Mouse (Mus musculus) midbrain, embryonic 15.5 days (tissue): Measurements from ENCODE around the gene Bach2. TPM values are rescaled to one million over a fixed set of nuclear protein-coding genes. Genes with fewer than 3 reads are reported as not detected.

Source experiments
- ATAC-seq: fragments of 200-750 bp; cut with Nextera tagmentation; replicated peaks from 2 replicates; pipeline ENCODE4 v1.8.0; 2017; ENCODE audit warnings: moderate TSS enrichment
- H3K27ac ChIP-seq: fragments of 300-500 bp; sonication (generic); 2 replicates; pipeline ENCODE4 v1.5.1; 2015; ENCODE audit warnings: mild to moderate bottlenecking, inconsistent platforms
- H3K27me3 ChIP-seq: fragments of 300-500 bp; sonication (generic); replicated peaks from 2 replicates; pipeline ENCODE4 v1.6.1; 2015; ENCODE audit warnings: inconsistent platforms
- H3K36me3 ChIP-seq: fragments of 300-500 bp; sonication (generic); replicated peaks from 2 replicates; pipeline ENCODE4 v1.6.1; 2015; ENCODE audit warnings: inconsistent platforms
- H3K4me1 ChIP-seq: fragments of 300-500 bp; sonication (generic); 2 replicates; pipeline ENCODE4 v1.6.1; 2015; ENCODE audit warnings: inconsistent platforms
- H3K4me2 ChIP-seq: fragments of 300-500 bp; sonication (generic); 2 replicates; pipeline ENCODE4 v1.6.1; 2015; ENCODE audit warnings: inconsistent platforms, mild to moderate bottlenecking, moderate library complexity
- H3K4me3 ChIP-seq: fragments of 300-500 bp; sonication (generic); 2 replicates; pipeline ENCODE4 v1.5.1; 2015; ENCODE audit warnings: mild to moderate bottlenecking, inconsistent platforms
- H3K9ac ChIP-seq: fragments of 300-500 bp; sonication (generic); 2 replicates; pipeline ENCODE4 v1.6.1; 2015; ENCODE audit warnings: mild to moderate bottlenecking, inconsistent platforms
- H3K9me3 ChIP-seq: fragments of 300-500 bp; sonication (generic); 2 replicates; pipeline ENCODE4 v1.6.1; 2016; ENCODE audit warnings: inconsistent platforms
- WGBS: fragments of 180-500 bp; shearing (Covaris S2); methylation state at CpG from one replicate; pipeline ENCODE4 v1.1.7; 2015; ENCODE audit warnings: mixed read lengths; 5-methylcytosine and 5-hydroxymethylcytosine counted together
- polyA plus RNA-seq: library from polyadenylated mRNA; unstranded; fragments of >200 nt; fragmentation: Nextera tagmentation; extraction: Ambion mirVana; gene quantifications from 2 replicates; pipeline ENCODE4 v1.2.1, GENCODE M21; 2015

Bach2 gene
- polyA plus RNA-seq, 1 experiment from 2014 or later, result 22.3 TPM

GRCm38 (mm10) chr4:32481366-32482055, 242.9 kb downstream of the Bach2 start:
- WGBS, result 8% methylated on average over 18 of the region's 18 CpGs
- H3K4me1 ChIP-seq, result peaks cover 65% of the 10 kb centered on the region
- peak; percentile 40 for ATAC-seq
- H3K27ac ChIP-seq, result peak overlapping the region; percentile 70
- H3K27me3 ChIP-seq, result no peaks in the 10 kb centered on the region
- H3K36me3 ChIP-seq, result no peaks in the 10 kb centered on the region
- H3K4me3 ChIP-seq, result no peak overlapping the region
- H3K4me2 ChIP-seq, result peak overlapping the region; percentile 34
- 0 out of 2 replicates have a peak overlapping the region, but pooled peaks have one; percentile 4 for H3K9ac ChIP-seq
- H3K9me3 ChIP-seq, result no peaks in the 10 kb centered on the region

- Histone ChIP-seq H3K27ac (peak overlapping the region; percentile 70), H3K4me1 (peaks cover 72% of the 10 kb centered on the region), H3K9ac (no peak overlapping the region), H3K9me3 (no peaks in the 10 kb centered on the region), H3K4me2 (no peak overlapping the region), H3K4me3 (no peak overlapping the region), H3K36me3 (no peaks in the 10 kb centered on the region), H3K27me3 (no peaks in the 10 kb centered on the region)
- 47% methylated on average over 8 of the region's 8 CpGs for WGBS
- 0 out of 2 replicates have a peak, but pooled peaks have one; percentile 7 for ATAC-seq
Observed at GRCm38 (mm10) chr4:32482138-32482537, 243.5 kb downstream of the Bach2 start.

- Histone ChIP-seq H3K9ac (no peak overlapping the region), H3K27me3 (no peaks in the 10 kb centered on the region), H3K4me2 (no peak overlapping the region), H3K36me3 (no peaks in the 10 kb centered on the region), H3K9me3 (no peaks in the 10 kb centered on the region), H3K4me3 (no peak overlapping the region), H3K27ac (peak overlapping the region; percentile 70), H3K4me1 (peaks cover 72% of the 10 kb centered on the region)
- ATAC-seq, result no peak
- WGBS, result 8% methylated on average over 8 of the region's 8 CpGs
Observed at GRCm38 (mm10) chr4:32482936-32483335, 244.3 kb downstream of the Bach2 start.

GRCm38 (mm10) chr4:32485848-32486247, 247.2 kb downstream of the Bach2 start:
- Histone ChIP-seq H3K4me2 (no peak overlapping the region), H3K9me3 (no peaks in the 10 kb centered on the region), H3K9ac (no peak overlapping the region), H3K27me3 (no peaks in the 10 kb centered on the region), H3K27ac (no peak overlapping the region), H3K4me3 (no peak overlapping the region), H3K36me3 (no peaks in the 10 kb centered on the region), H3K4me1 (peaks cover 43% of the 10 kb centered on the region)
- ATAC-seq, result no peak
- WGBS, result 43% methylated on average over 5 of the region's 5 CpGs

GRCm38 (mm10) chr4:32486654-32487398, 248.2 kb downstream of the Bach2 start:
- ATAC-seq, result peak; percentile 38; the same call in 1 of the 2 replicates
- Histone ChIP-seq H3K4me2 (peak overlapping the region; percentile 43), H3K27me3 (no peaks in the 10 kb centered on the region), H3K27ac (peak overlapping the region; percentile 76), H3K9ac (peak overlapping the region; percentile 21; the same call in 1 of the 2 replicates), H3K36me3 (no peaks in the 10 kb centered on the region), H3K9me3 (no peaks in the 10 kb centered on the region), H3K4me1 (peaks cover 33% of the 10 kb centered on the region), H3K4me3 (no peak overlapping the region)
- WGBS, result 30% methylated on average over 17 of the region's 17 CpGs

- Histone ChIP-seq H3K9me3 (no peaks in the 10 kb centered on the region), H3K4me3 (no peak overlapping the region), H3K36me3 (no peaks in the 10 kb centered on the region), H3K27me3 (no peaks in the 10 kb centered on the region), H3K4me2 (no peak overlapping the region), H3K4me1 (peaks cover 17% of the 10 kb centered on the region), H3K27ac (no peak overlapping the region), H3K9ac (no peak overlapping the region)
- no peak for ATAC-seq
- 83% methylated on average over 1 of the region's 1 CpGs for WGBS
Observed at GRCm38 (mm10) chr4:32489186-32489585, 250.6 kb downstream of the Bach2 start.

- ATAC-seq, result no peak
- 0 out of 2 replicates have a peak, but pooled peaks cover 3% of the 10 kb centered on the region for H3K9me3 ChIP-seq
- WGBS, result 82% methylated on average over 8 of the region's 8 CpGs
- H3K4me1 ChIP-seq, result peaks cover 14% of the 10 kb centered on the region
- no peak overlapping the region for H3K4me3 ChIP-seq
- no peak overlapping the region for H3K9ac ChIP-seq
- no peak overlapping the region for H3K27ac ChIP-seq
- H3K36me3 ChIP-seq, result no peaks in the 10 kb centered on the region
- no peak overlapping the region for H3K4me2 ChIP-seq
- no peaks in the 10 kb centered on the region for H3K27me3 ChIP-seq
Observed at GRCm38 (mm10) chr4:32491176-32491575, 252.6 kb downstream of the Bach2 start.

- Histone ChIP-seq H3K4me3 (no peak overlapping the region), H3K9me3 (0 out of 2 replicates have a peak, but pooled peaks cover 3% of the 10 kb centered on the region), H3K4me2 (no peak overlapping the region), H3K9ac (no peak overlapping the region), H3K36me3 (no peaks in the 10 kb centered on the region), H3K27ac (no peak overlapping the region), H3K4me1 (no peaks in the 10 kb centered on the region), H3K27me3 (no peaks in the 10 kb centered on the region)
- WGBS, result 86% methylated on average over 7 of the region's 7 CpGs
- ATAC-seq, result 0 out of 2 replicates have a peak, but pooled peaks have one; percentile 17
Observed at GRCm38 (mm10) chr4:32492834-32493233, 254.2 kb downstream of the Bach2 start.

GRCm38 (mm10) chr4:32501780-32502179, 263.2 kb downstream of the Bach2 start:
- no peak overlapping the region for H3K4me2 ChIP-seq
- H3K27ac ChIP-seq, result no peak overlapping the region
- no peaks in the 10 kb centered on the region for H3K4me1 ChIP-seq
- no peak for ATAC-seq
- no peak overlapping the region for H3K9ac ChIP-seq
- WGBS, result 94% methylated on average over 8 of the region's 8 CpGs
- H3K36me3 ChIP-seq, result no peaks in the 10 kb centered on the region
- H3K9me3 ChIP-seq, result no peaks in the 10 kb centered on the region
- H3K4me3 ChIP-seq, result no peak overlapping the region
- no peaks in the 10 kb centered on the region for H3K27me3 ChIP-seq

GRCm38 (mm10) chr4:32502181-32502580, 263.6 kb downstream of the Bach2 start:
- H3K9ac ChIP-seq, result no peak overlapping the region
- no peaks in the 10 kb centered on the region for H3K9me3 ChIP-seq
- H3K36me3 ChIP-seq, result no peaks in the 10 kb centered on the region
- no peak overlapping the region for H3K27ac ChIP-seq
- H3K4me3 ChIP-seq, result no peak overlapping the region
- no peak for ATAC-seq
- H3K4me2 ChIP-seq, result no peak overlapping the region
- H3K27me3 ChIP-seq, result no peaks in the 10 kb centered on the region
- H3K4me1 ChIP-seq, result no peaks in the 10 kb centered on the region
- 85% methylated on average over 4 of the region's 4 CpGs for WGBS

- H3K27me3 ChIP-seq, result no peaks in the 10 kb centered on the region
- no peak overlapping the region for H3K4me2 ChIP-seq
- H3K9me3 ChIP-seq, result no peaks in the 10 kb centered on the region
- H3K4me3 ChIP-seq, result no peak overlapping the region
- H3K4me1 ChIP-seq, result peaks cover 19% of the 10 kb centered on the region
- 91% methylated on average over 11 of the region's 11 CpGs for WGBS
- ATAC-seq, result no peak
- no peak overlapping the region for H3K9ac ChIP-seq
- H3K27ac ChIP-seq, result no peak overlapping the region
- H3K36me3 ChIP-seq, result no peaks in the 10 kb centered on the region
Observed at GRCm38 (mm10) chr4:32504236-32504635, 265.6 kb downstream of the Bach2 start.

- H3K27me3 ChIP-seq, result no peaks in the 10 kb centered on the region
- no peak overlapping the region for H3K4me3 ChIP-seq
- WGBS, result 95% methylated on average over 7 of the region's 7 CpGs
- H3K27ac ChIP-seq, result no peak overlapping the region
- H3K9me3 ChIP-seq, result no peaks in the 10 kb centered on the region
- H3K4me1 ChIP-seq, result peaks cover 26% of the 10 kb centered on the region
- H3K9ac ChIP-seq, result no peak overlapping the region
- no peak overlapping the region for H3K4me2 ChIP-seq
- H3K36me3 ChIP-seq, result no peaks in the 10 kb centered on the region
- ATAC-seq, result no peak
Observed at GRCm38 (mm10) chr4:32506306-32506808, 267.8 kb downstream of the Bach2 start.
